Mouse (Mus musculus): ENCODE data around the gene Tmc6. TPM values are rescaled to one million over a fixed set of nuclear protein-coding genes. Genes with fewer than 3 reads are reported as not detected.
"Not testable (repeated sequence)": the region's sequence is repeated elsewhere in the genome, so short reads cannot be mapped to it uniquely, and the experiment has no call there.

The Tmc6 gene
- polyA plus RNA-seq, 1 experiment from 2014 or later: 62.1 TPM

DNA sequence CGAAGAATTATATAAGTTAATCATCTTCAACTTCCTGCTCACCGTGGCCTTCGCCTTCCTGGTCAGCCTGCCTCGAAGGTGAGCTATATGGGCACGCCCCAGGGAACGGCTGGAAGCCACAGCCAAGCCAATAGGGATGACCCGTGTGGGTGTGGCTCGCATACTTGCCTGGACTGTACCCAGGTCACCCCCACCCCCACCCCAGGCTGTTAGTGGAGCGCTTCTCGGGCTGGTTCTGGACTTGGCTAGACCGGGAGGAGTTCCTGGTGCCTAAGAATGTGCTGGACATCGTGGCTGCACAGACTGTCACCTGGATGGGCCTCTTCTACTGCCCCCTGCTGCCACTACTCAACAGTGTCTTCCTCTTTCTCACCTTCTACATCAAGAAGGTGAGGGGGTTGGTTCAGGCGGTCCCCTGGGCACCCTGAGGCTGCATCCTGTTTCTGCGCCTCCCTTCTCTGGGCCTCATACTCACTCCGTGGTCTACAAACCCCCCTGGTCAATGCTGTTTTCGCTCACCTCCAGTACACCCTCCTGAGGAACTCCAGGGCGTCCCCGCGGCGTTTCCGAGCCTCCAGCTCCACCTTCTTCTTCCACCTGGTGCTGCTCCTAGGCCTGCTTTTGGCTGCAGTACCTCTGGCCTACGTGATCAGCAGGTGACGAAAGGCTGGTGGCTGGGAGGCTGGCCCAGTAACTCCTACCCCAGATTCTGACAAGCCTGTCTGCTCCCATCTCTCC, 8.9 kb upstream of the Tmc6 start:
- no peaks in the 10 kb centered on the region for H3K9me3 ChIP-seq (ENCODE audit: control insufficient read depth, low read length)
- 31% methylated on average over 23 of the region's 23 CpGs for WGBS
- H3K27ac ChIP-seq (ENCODE audit: low read depth, low read length): no peak overlapping the region
- ATAC-seq (replicated peaks; ENCODE audit: low FRiP score) (peak; percentile 48), DNase-seq (ENCODE audit: low spot score) (no peak)
- H3K4me3 ChIP-seq (ENCODE audit: low read depth, low read length): peak overlapping the region; percentile 20
- H3K4me1 ChIP-seq (replicated peaks; ENCODE audit: control insufficient read depth, insufficient read depth, low read length): peaks cover 30% of the 10 kb centered on the region
- H3K9ac ChIP-seq (ENCODE audit: low read depth, low read length): no peak overlapping the region
- no peaks in the 10 kb centered on the region for H3K27me3 ChIP-seq (replicated peaks; ENCODE audit: control insufficient read depth, insufficient read depth, low read length)
- peak overlapping the region; percentile 63 for H3K4me2 ChIP-seq
- no peaks in the 10 kb centered on the region; the same call in 1 of the 2 replicates for H3K36me3 ChIP-seq (ENCODE audit: control insufficient read depth, insufficient read depth, low read length)

DNA sequence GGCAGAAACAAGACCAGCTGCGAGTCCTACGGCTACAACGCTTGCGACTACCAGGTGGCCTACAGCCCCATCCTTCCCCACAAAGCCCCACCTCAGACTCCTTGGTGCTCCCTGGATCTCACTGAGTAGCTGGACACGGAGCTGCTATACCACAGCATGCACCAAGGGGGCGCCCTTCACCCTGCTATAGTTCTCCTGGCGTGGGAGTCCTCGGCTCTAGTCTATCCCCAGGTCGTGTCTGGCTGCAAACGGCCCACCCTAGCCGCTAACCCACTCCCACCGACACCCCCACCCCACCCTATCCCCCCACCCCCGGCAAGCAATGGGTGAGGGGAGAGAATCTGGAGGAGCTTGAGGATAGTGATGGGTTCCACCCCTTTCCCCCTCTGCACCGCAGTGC, 8.3 kb upstream of the Tmc6 start:
- no peaks in the 10 kb centered on the region for H3K27me3 ChIP-seq (replicated peaks; ENCODE audit: control insufficient read depth, insufficient read depth, low read length)
- H3K4me2 ChIP-seq: peak overlapping the region; percentile 63
- 5% methylated on average over 14 of the region's 14 CpGs for WGBS
- H3K9ac ChIP-seq (ENCODE audit: low read depth, low read length): no peak overlapping the region
- H3K4me1 ChIP-seq (replicated peaks; ENCODE audit: control insufficient read depth, insufficient read depth, low read length): peaks cover 28% of the 10 kb centered on the region
- ATAC-seq (replicated peaks; ENCODE audit: low FRiP score) (peak; percentile 66), DNase-seq (ENCODE audit: low spot score) (peak; percentile 77)
- no peaks in the 10 kb centered on the region for H3K9me3 ChIP-seq (ENCODE audit: control insufficient read depth, low read length)
- H3K4me3 ChIP-seq (ENCODE audit: low read depth, low read length): peak overlapping the region; percentile 20
- H3K36me3 ChIP-seq (ENCODE audit: control insufficient read depth, insufficient read depth, low read length): peaks cover 3% of the 10 kb centered on the region; the same call in 1 of the 2 replicates
- no peak overlapping the region for H3K27ac ChIP-seq (ENCODE audit: low read depth, low read length)

DNA sequence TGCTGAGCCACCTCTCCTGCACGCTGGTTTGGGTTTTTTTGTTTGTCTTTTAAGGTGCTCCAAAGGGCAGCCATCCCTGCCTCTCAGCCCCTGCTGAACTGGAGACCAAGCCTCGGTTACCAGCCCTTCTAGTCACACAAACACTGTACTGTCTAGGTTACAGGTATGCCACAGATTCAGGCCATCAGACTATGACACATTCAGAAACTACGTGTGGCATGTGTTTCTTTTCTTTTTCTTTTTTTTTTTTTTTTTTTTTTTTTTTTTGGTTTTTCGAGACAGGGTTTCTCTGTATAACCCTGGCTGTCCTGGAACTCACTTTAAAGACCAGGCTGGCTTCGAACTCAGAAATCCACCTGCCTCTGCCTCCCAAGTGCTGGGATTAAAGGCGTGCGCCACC, 6.5 kb upstream of the Tmc6 start:
- H3K36me3 ChIP-seq (ENCODE audit: control insufficient read depth, insufficient read depth, low read length); H3K4me2 ChIP-seq; DNase-seq (ENCODE audit: low spot score); H3K27ac ChIP-seq (ENCODE audit: low read depth, low read length); H3K27me3 ChIP-seq (replicated peaks; ENCODE audit: control insufficient read depth, insufficient read depth, low read length); H3K9me3 ChIP-seq (ENCODE audit: control insufficient read depth, low read length); H3K9ac ChIP-seq (ENCODE audit: low read depth, low read length); H3K4me3 ChIP-seq (ENCODE audit: low read depth, low read length); ATAC-seq (replicated peaks; ENCODE audit: low FRiP score): not testable (repeated sequence)
- H3K4me1 ChIP-seq (replicated peaks; ENCODE audit: control insufficient read depth, insufficient read depth, low read length): peaks cover 33% of the 10 kb centered on the region
- 83% methylated on average over 7 of the region's 7 CpGs for WGBS

DNA sequence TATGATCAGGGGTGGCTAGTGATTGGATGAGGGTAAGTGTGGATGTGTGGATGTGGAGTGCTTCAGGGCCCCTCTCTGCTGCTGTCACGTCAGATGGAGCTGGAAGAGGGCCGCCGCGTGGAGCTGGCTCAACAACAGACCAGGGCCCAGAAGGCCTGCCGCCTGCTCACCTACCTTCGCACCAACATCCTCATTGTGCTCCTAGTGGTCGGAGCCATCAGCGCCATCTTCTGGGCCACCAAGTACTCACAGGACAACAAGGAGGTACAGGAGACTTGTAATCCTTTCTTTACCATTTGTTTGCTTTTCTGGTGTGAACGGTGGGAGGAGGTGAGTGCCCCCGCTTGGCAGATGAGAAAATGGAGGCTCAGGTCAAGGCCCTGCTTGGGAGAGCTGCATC, 4.3 kb upstream of the Tmc6 start:
- Histone ChIP-seq H3K4me1 (replicated peaks; ENCODE audit: control insufficient read depth, insufficient read depth, low read length) (peaks cover 31% of the 10 kb centered on the region), H3K27me3 (replicated peaks; ENCODE audit: control insufficient read depth, insufficient read depth, low read length) (peaks cover 2% of the 10 kb centered on the region; the same call in 1 of the 2 replicates), H3K27ac (ENCODE audit: low read depth, low read length) (no peak overlapping the region), H3K36me3 (ENCODE audit: control insufficient read depth, insufficient read depth, low read length) (peaks cover 3% of the 10 kb centered on the region; the same call in 1 of the 2 replicates), H3K9me3 (ENCODE audit: control insufficient read depth, low read length) (no peaks in the 10 kb centered on the region), H3K4me2 (peak overlapping the region; percentile 18; the same call in 1 of the 2 replicates), H3K4me3 (ENCODE audit: low read depth, low read length) (no peak overlapping the region), H3K9ac (ENCODE audit: low read depth, low read length) (peak overlapping the region; percentile 2)
- 19% methylated on average over 10 of the region's 10 CpGs for WGBS
- ATAC-seq (replicated peaks; ENCODE audit: low FRiP score): no peak
- DNase-seq (ENCODE audit: low spot score): peak; percentile 58

DNA sequence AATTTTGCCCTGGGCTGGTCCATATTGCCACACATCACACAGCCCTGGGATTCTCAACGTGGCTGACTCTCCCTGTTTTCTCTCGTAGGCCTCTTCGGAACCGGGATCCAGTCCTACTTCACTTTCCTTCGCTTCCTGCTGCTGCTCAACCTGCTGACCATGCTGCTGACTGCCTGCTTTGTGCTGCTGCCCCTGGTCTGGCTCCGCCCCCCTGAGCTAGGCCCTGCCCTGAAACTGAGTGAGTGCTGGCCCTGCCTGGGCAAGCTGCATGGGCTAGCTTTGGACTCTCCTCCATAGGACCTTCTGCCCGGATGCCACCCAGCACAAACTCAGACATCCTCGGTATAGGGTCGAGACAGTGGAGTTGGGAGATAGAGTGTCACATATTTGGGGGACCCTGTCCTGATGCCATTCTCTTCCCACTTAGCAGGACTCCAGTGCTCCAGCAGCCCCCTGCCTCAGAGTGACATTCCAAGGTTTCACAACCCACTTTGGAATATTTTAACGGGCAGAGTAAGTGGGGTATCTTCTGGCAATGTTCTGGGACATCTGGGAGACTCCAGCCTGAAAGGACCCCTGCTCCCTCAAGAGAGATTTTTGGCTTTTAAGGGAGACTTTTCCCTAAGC, 1.8 kb upstream of the Tmc6 start:
- peak overlapping the region; percentile 95 for H3K9ac ChIP-seq (ENCODE audit: low read depth, low read length)
- WGBS: 42% methylated on average over 10 of the region's 10 CpGs
- H3K4me3 ChIP-seq (ENCODE audit: low read depth, low read length): peak overlapping the region; percentile 66
- H3K36me3 ChIP-seq (ENCODE audit: control insufficient read depth, insufficient read depth, low read length): peaks cover 3% of the 10 kb centered on the region; the same call in 1 of the 2 replicates
- peaks cover 2% of the 10 kb centered on the region; the same call in 1 of the 2 replicates for H3K27me3 ChIP-seq (replicated peaks; ENCODE audit: control insufficient read depth, insufficient read depth, low read length)
- peaks cover 35% of the 10 kb centered on the region for H3K4me1 ChIP-seq (replicated peaks; ENCODE audit: control insufficient read depth, insufficient read depth, low read length)
- peak overlapping the region; percentile 100 for H3K4me2 ChIP-seq
- H3K9me3 ChIP-seq (ENCODE audit: control insufficient read depth, low read length): no peaks in the 10 kb centered on the region
- H3K27ac ChIP-seq (ENCODE audit: low read depth, low read length): peak overlapping the region; percentile 99
- ATAC-seq (replicated peaks; ENCODE audit: low FRiP score) (no peak), DNase-seq (ENCODE audit: low spot score) (peak; percentile 47)

DNA sequence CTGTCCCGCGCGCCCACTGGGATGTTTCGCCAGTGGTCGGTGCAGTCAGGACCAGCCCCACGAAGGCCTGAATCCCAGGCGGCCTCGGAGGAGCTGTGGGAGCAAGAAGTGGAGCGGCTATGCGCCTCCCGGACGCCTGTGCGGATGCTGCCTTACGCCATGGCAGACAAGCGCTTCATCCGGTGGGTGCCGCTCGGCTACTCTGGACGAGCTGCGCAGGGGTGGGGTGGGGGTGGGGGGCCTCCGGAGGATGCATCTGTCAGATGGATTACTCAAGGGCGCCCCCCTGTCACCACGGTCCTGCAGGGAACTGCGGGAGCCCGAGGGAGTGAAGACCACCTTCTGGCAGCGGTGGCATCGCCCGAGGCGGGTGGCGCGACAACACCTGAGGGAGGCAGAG, 1.1 kb upstream of the Tmc6 start:
- DNase-seq (ENCODE audit: low spot score): peak; percentile 78
- H3K27me3 ChIP-seq (replicated peaks; ENCODE audit: control insufficient read depth, insufficient read depth, low read length): peaks cover 2% of the 10 kb centered on the region; the same call in 1 of the 2 replicates
- H3K9ac ChIP-seq (ENCODE audit: low read depth, low read length): peak overlapping the region; percentile 95
- peak overlapping the region; percentile 99 for H3K27ac ChIP-seq (ENCODE audit: low read depth, low read length)
- peak overlapping the region; percentile 100 for H3K4me2 ChIP-seq
- ATAC-seq (replicated peaks; ENCODE audit: low FRiP score): peak; percentile 14; the same call in 1 of the 2 replicates
- peaks cover 42% of the 10 kb centered on the region for H3K4me1 ChIP-seq (replicated peaks; ENCODE audit: control insufficient read depth, insufficient read depth, low read length)
- 2% methylated on average over 31 of the region's 31 CpGs for WGBS
- H3K9me3 ChIP-seq (ENCODE audit: control insufficient read depth, low read length): no peaks in the 10 kb centered on the region
- H3K4me3 ChIP-seq (ENCODE audit: low read depth, low read length): peak overlapping the region; percentile 66
- H3K36me3 ChIP-seq (ENCODE audit: control insufficient read depth, insufficient read depth, low read length): peaks cover 4% of the 10 kb centered on the region

DNA sequence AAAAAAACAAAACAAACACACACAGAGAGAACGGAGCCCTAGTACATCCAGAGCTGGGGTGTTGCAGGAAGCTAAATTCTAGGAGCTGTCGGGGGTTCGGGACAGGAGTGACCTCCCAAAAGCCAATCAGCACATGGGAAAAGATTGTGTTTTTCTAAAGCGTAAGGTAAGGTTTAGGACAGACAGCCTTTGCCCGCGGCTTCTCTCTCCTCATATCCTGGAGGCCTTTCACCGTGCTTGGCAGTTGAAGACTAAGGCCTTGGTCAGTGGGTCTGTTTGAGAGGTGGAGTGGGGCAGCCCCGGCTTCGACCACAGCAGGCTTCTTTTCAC, 672 bp upstream of the Tmc6 start:
- 30% methylated on average over 9 of the region's 9 CpGs for WGBS
- peak overlapping the region; percentile 66 for H3K4me3 ChIP-seq (ENCODE audit: low read depth, low read length)
- H3K27ac ChIP-seq (ENCODE audit: low read depth, low read length): peak overlapping the region; percentile 99
- H3K4me1 ChIP-seq (replicated peaks; ENCODE audit: control insufficient read depth, insufficient read depth, low read length): peaks cover 44% of the 10 kb centered on the region
- H3K9me3 ChIP-seq (ENCODE audit: control insufficient read depth, low read length): no peaks in the 10 kb centered on the region
- peaks cover 8% of the 10 kb centered on the region for H3K36me3 ChIP-seq (ENCODE audit: control insufficient read depth, insufficient read depth, low read length)
- ATAC-seq (replicated peaks; ENCODE audit: low FRiP score): no peak
- H3K4me2 ChIP-seq: peak overlapping the region; percentile 100
- peaks cover 2% of the 10 kb centered on the region; the same call in 1 of the 2 replicates for H3K27me3 ChIP-seq (replicated peaks; ENCODE audit: control insufficient read depth, insufficient read depth, low read length)
- peak overlapping the region; percentile 95 for H3K9ac ChIP-seq (ENCODE audit: low read depth, low read length)
- DNase-seq (ENCODE audit: low spot score): no peak

DNA sequence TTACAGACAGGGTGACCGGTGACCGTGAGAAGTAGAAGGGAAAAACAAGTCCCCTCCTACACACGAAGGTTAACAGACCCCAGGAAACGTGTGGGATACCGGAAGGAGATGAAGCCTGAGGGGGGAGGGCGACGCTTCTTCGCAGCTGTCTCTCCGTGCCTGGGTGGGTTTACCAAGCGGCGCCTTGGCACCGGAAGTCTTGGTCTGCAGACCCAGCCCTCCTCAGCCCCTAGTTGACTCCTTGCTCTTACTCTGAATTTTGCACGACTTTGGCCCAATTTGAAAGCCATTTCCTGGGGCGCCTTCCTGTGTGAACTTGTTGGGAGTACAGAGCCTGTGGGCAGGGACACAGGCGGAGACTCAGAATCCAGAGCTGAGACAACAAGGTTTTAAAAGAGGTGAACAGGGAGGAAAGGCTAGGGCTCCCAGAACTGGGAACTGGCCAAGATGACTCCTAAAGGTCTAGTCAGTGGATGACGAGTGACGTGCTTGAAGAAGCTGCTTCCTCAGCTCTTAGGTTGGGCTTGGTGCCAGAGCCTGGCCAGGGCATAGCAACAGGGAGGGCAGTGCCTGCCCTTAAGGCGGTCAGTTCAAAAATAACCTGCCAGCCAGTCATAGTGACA, 688 bp downstream of the Tmc6 start:
- Histone ChIP-seq H3K27me3 (replicated peaks; ENCODE audit: control insufficient read depth, insufficient read depth, low read length) (peaks cover 2% of the 10 kb centered on the region; the same call in 1 of the 2 replicates), H3K27ac (ENCODE audit: low read depth, low read length) (peak overlapping the region; percentile 99), H3K4me3 (ENCODE audit: low read depth, low read length) (peak overlapping the region; percentile 66), H3K9ac (ENCODE audit: low read depth, low read length) (peak overlapping the region; percentile 95), H3K4me1 (replicated peaks; ENCODE audit: control insufficient read depth, insufficient read depth, low read length) (peaks cover 43% of the 10 kb centered on the region), H3K9me3 (ENCODE audit: control insufficient read depth, low read length) (no peaks in the 10 kb centered on the region), H3K4me2 (peak overlapping the region; percentile 100), H3K36me3 (ENCODE audit: control insufficient read depth, insufficient read depth, low read length) (peaks cover 12% of the 10 kb centered on the region)
- WGBS: 10% methylated on average over 18 of the region's 18 CpGs
- DNase-seq (ENCODE audit: low spot score): peak; percentile 60
- ATAC-seq (replicated peaks; ENCODE audit: low FRiP score): peak; percentile 2

Measured in liver, embryonic 11.5 days (tissue).